Mouse (Mus musculus) liver, postnatal 0 days (tissue): ENCODE results near the gene Itih3. TPM values are rescaled to one million over a fixed set of nuclear protein-coding genes. Genes with fewer than 3 reads are reported as not detected.

ENCODE experiments used
- ATAC-seq: fragments of 200-750 bp; cut with Nextera tagmentation; 2 replicates; pipeline ENCODE4 v1.8.0; 2017; ENCODE audit warnings: mild to moderate bottlenecking, moderate library complexity
- DNase-seq: peaks from one replicate; pipeline ENCODE4 v3.0.0-alpha.2; 2016
- H3K27ac ChIP-seq: fragments of 300-500 bp; sonication (generic); 2 replicates; pipeline ENCODE4 v1.5.1; 2014; ENCODE audit warnings: antibody characterized with exemption, moderate library complexity, mild to moderate bottlenecking, low read depth
- H3K27me3 ChIP-seq: fragments of 300-500 bp; sonication (generic); 2 replicates; pipeline ENCODE4 v1.6.1; 2014; ENCODE audit warnings: low read length, control low read depth, mixed read lengths; ENCODE audit not compliant: insufficient read depth
- H3K36me3 ChIP-seq: fragments of 300-500 bp; sonication (generic); replicated peaks from 2 replicates; pipeline ENCODE4 v1.6.1; 2014; ENCODE audit warnings: mild to moderate bottlenecking, control low read depth, low read length, moderate library complexity, mixed read lengths; ENCODE audit not compliant: insufficient read depth
- H3K4me1 ChIP-seq: fragments of 300-500 bp; sonication (generic); 2 replicates; pipeline ENCODE4 v1.6.1; 2014; ENCODE audit warnings: antibody characterized with exemption, mild to moderate bottlenecking, control low read depth; ENCODE audit not compliant: insufficient read depth
- H3K4me2 ChIP-seq: fragments of 300-500 bp; sonication (generic); 2 replicates; pipeline ENCODE4 v1.6.1; 2014; ENCODE audit warnings: low read depth, mild to moderate bottlenecking, low read length, moderate library complexity, mixed read lengths
- H3K4me3 ChIP-seq: fragments of 300-500 bp; sonication (generic); 2 replicates; pipeline ENCODE4 v1.5.1; 2014; ENCODE audit warnings: low read depth, low read length
- H3K9ac ChIP-seq: fragments of 300-500 bp; sonication (generic); replicated peaks from 2 replicates; pipeline ENCODE4 v1.6.1; 2014; ENCODE audit warnings: mild to moderate bottlenecking, moderate library complexity
- H3K9me3 ChIP-seq: fragments of 300-500 bp; sonication (generic); 2 replicates; pipeline ENCODE4 v1.6.1; 2016; ENCODE audit warnings: mild to moderate bottlenecking, control low read depth, low read length, mixed read lengths
- CTCF ChIP-seq: sonication (generic); IDR thresholded peaks from 2 replicates; pipeline ENCODE4 v1.5.1; 2016; ENCODE audit warnings: antibody characterized with exemption, low read depth
- EP300 ChIP-seq: IDR thresholded peaks from 2 replicates; pipeline ENCODE4 v1.6.1; 2016; ENCODE audit warnings: antibody characterized with exemption, low read depth, mild to moderate bottlenecking
- WGBS: fragments of 180-500 bp; shearing (Covaris S2); extraction: QIAGEN DNeasy Blood & Tissue Kit; methylation state at CpG from one replicate; pipeline ENCODE4 v1.1.7; 2014; ENCODE audit not compliant: insufficient replicate concordance; 5-methylcytosine and 5-hydroxymethylcytosine counted together
- polyA plus RNA-seq: library from polyadenylated mRNA; unstranded; fragments of >200 nt; fragmentation: Nextera tagmentation; extraction: Ambion mirVana; gene quantifications from 2 replicates; pipeline ENCODE4 v1.2.1, GENCODE M21; 2015

Gene Itih3
- polyA plus RNA-seq, 1 experiment from 2014 or later: 1,929 TPM

DNA sequence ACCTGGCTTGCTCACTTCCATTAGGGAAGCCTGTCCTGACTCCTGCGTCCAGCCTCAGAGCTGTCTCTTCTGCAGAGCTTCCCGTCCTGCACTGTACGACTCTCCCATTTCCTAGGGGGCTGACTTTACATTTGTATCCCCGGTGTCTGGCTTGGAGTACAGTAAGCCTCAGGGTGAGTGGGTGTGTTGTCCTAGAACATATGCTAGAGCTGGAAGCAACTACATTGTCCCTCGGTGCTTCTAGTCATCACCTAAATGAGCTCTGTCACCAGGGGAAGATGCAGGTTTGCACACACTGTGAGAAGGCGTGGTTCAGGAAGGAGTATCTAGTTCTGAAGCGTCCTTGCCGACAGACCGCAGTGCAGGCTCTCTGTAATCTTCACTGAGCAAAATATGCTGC is 61.2 kb downstream of the Itih3 start:
- DNase-seq (no peak), ATAC-seq (no peak)
- Histone ChIP-seq H3K27ac (0 out of 2 replicates have a peak overlapping the region, but pooled peaks have one; percentile 51), H3K9ac (peak overlapping the region; percentile 26; the same call in 1 of the 2 replicates), H3K4me2 (no peak overlapping the region), H3K4me3 (no peak overlapping the region), H3K27me3 (no peaks in the 10 kb centered on the region), H3K36me3 (peaks cover 8% of the 10 kb centered on the region; the same call in 1 of the 2 replicates), H3K4me1 (peaks cover 7% of the 10 kb centered on the region), H3K9me3 (no peaks in the 10 kb centered on the region)
- 68% methylated on average over 9 of the region's 9 CpGs for WGBS
- no peak for TF ChIP-seq EP300
- no peak for TF ChIP-seq CTCF

DNA sequence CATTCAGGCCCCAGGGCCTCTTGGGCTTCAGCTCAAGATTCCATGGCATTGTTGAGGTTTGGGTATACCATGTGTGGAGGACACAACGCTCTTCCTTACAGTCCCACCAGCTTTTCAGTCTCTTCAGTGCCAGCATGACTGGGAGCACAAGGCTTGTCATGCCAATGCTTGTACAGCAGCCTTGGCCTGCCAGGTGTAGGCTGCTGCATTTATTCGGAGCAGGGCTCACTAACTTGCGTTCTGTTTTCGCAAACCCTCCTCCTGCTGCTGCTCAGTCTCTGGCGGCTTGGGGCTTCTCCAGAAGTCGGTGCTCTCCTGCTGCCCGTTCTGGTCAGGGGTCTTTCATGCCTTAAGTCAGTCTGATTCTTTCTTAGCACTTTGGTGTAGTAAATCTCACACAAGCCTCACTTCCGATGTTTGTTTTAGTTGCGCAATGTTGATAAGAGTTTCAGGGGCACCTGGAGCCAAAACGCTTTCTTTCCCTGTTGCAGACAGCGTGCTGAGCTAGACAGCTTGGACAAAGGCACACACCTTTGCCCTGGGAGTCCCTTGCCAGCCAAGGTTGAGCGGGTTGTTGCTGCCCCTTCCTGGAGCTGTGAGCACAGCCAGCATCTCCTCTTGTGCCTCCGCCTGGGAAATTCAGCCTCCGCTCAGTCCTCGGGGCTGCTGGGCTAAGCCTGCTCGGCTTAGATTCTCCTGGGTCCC is 62.0 kb downstream of the Itih3 start:
- H3K4me2 ChIP-seq: peak overlapping the region; percentile 49; the same call in 1 of the 2 replicates

More for the DNA sequence above, 62.0 kb downstream of the Itih3 start:
- WGBS: 54% methylated on average over 16 of the region's 16 CpGs
- Histone ChIP-seq H3K4me3 (no peak overlapping the region), H3K9me3 (no peaks in the 10 kb centered on the region), H3K27me3 (no peaks in the 10 kb centered on the region), H3K27ac (peak overlapping the region; percentile 51), H3K36me3 (peaks cover 8% of the 10 kb centered on the region; the same call in 1 of the 2 replicates), H3K4me1 (peaks cover 7% of the 10 kb centered on the region), H3K9ac (peak overlapping the region; percentile 26; the same call in 1 of the 2 replicates)
- no peak for DNase-seq
- TF ChIP-seq CTCF: 0 out of 2 replicates have a peak, but pooled peaks have one; percentile 2
- no peak for TF ChIP-seq EP300
- ATAC-seq: peak; percentile 65

Other genes with a start within 250 kb of the Itih3 start
- 15.0 and 15.8 TPM in 2 replicates for gene Sfmbt1, start 208.9 kb downstream of the Itih3 start, polyA plus RNA-seq
- gene Tmem110, start 98.2 kb downstream of the Itih3 start, polyA plus RNA-seq: 11.8 and 14.4 TPM in 2 replicates
- 5.4 and 6.0 TPM in 2 replicates for gene Mustn1, start 44.6 kb downstream of the Itih3 start, polyA plus RNA-seq
- 631 and 661 TPM in 2 replicates for gene Itih4, start 37.3 kb downstream of the Itih3 start, polyA plus RNA-seq
- 173 and 210 TPM in 2 replicates for gene Itih1, start 19.5 kb upstream of the Itih3 start, polyA plus RNA-seq
- 2.8 and 3.1 TPM in 2 replicates for gene Nek4, start 27.6 kb upstream of the Itih3 start, polyA plus RNA-seq
- gene Glt8d1, start 77.6 kb upstream of the Itih3 start, polyA plus RNA-seq: 9.4 TPM in 2 replicates
- 346 and 365 TPM in 2 replicates for gene Spcs1, start 77.9 kb upstream of the Itih3 start, polyA plus RNA-seq
- gene Pbrm1, start 95.4 kb upstream of the Itih3 start, polyA plus RNA-seq: 31.0 and 33.2 TPM in 2 replicates
- 67.4 and 71.9 TPM in 2 replicates for gene Gnl3, start 95.4 kb upstream of the Itih3 start, polyA plus RNA-seq
- gene Smim4, start 205.2 kb upstream of the Itih3 start, polyA plus RNA-seq: 76.1 and 79.2 TPM in 2 replicates
- gene Nt5dc2, start 207.3 kb upstream of the Itih3 start, polyA plus RNA-seq: 45.3 and 48.5 TPM in 2 replicates
- 34.7 and 42.5 TPM in 2 replicates for gene Stab1, start 244.9 kb upstream of the Itih3 start, polyA plus RNA-seq